Mouse (Mus musculus) heart, embryonic 11.5 days (tissue): ENCODE data around the gene Mgmt. TPM values are rescaled to one million over a fixed set of nuclear protein-coding genes. Genes with fewer than 3 reads are reported as not detected.

Experiments
- ATAC-seq: fragments of 200-750 bp; cut with Nextera tagmentation; replicated peaks from 2 replicates; pipeline ENCODE4 v1.8.0; 2017; ENCODE audit warnings: moderate library complexity; ENCODE audit not compliant: insufficient number of reproducible peaks, low FRiP score, low TSS enrichment
- H3K27ac ChIP-seq: fragments of 300-500 bp; sonication (generic); 2 replicates; pipeline ENCODE4 v1.5.1; 2014; ENCODE audit warnings: mild to moderate bottlenecking, low read depth, low read length
- H3K27me3 ChIP-seq: fragments of 300-500 bp; sonication (generic); 2 replicates; pipeline ENCODE4 v1.6.1; 2014; ENCODE audit warnings: mild to moderate bottlenecking, low read length, mixed read lengths; ENCODE audit not compliant: control insufficient read depth, insufficient read depth
- H3K36me3 ChIP-seq: fragments of 300-500 bp; sonication (generic); 2 replicates; pipeline ENCODE4 v1.6.1; 2014; ENCODE audit warnings: mild to moderate bottlenecking, low read length, moderate library complexity, mixed read lengths; ENCODE audit not compliant: control insufficient read depth, insufficient read depth
- H3K4me1 ChIP-seq: fragments of 300-500 bp; sonication (generic); 2 replicates; pipeline ENCODE4 v1.6.1; 2014; ENCODE audit warnings: low read length; ENCODE audit not compliant: control insufficient read depth, insufficient read depth
- H3K4me2 ChIP-seq: fragments of 300-500 bp; sonication (generic); 2 replicates; pipeline ENCODE4 v1.6.1; 2014; ENCODE audit warnings: mild to moderate bottlenecking, moderate library complexity
- H3K4me3 ChIP-seq: fragments of 300-500 bp; sonication (generic); 2 replicates; pipeline ENCODE4 v1.5.1; 2014; ENCODE audit warnings: low read depth, low read length
- H3K9ac ChIP-seq: fragments of 300-500 bp; sonication (generic); 2 replicates; pipeline ENCODE4 v1.6.1; 2014; ENCODE audit warnings: mild to moderate bottlenecking, low read depth, low read length, moderate library complexity
- H3K9me3 ChIP-seq: fragments of 300-500 bp; sonication (generic); replicated peaks from 2 replicates; pipeline ENCODE4 v1.6.1; 2016; ENCODE audit warnings: low read length; ENCODE audit not compliant: control insufficient read depth
- WGBS: fragments of 180-500 bp; shearing (Covaris S2); extraction: QIAGEN DNeasy Blood & Tissue Kit; methylation state at CpG from one replicate; pipeline ENCODE4 v1.1.7; 2014; ENCODE audit not compliant: insufficient replicate concordance; 5-methylcytosine and 5-hydroxymethylcytosine counted together
- polyA plus RNA-seq: library from polyadenylated mRNA; unstranded; fragments of >200 nt; fragmentation: Nextera tagmentation; extraction: Ambion mirVana; gene quantifications from 2 replicates; pipeline ENCODE4 v1.2.1, GENCODE M21; 2014

Mgmt gene
- polyA plus RNA-seq, 1 experiment from 2014 or later, result 5.6 TPM

DNA sequence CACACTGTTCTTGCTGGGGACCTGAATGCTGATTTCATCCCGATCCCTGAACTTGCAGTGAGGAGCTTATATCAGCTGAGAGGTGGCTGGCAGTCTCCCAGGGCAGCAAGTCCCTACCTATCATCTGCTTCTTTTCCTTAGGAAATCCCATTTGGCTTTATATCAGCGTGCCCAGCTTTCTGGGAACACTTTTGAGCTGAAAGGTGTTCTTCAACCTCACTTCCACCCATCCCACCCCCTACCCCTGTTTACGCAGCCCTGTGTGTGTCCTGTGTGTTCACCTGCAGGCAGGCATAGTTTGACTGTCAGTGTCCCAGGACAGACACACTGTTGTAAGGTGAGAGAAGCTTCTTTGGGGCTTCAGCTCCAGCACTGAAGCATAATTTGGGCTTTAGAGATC, 119.0 kb downstream of the Mgmt start:
- no peak overlapping the region for H3K27ac ChIP-seq
- no peaks in the 10 kb centered on the region for H3K9me3 ChIP-seq
- H3K4me1 ChIP-seq, result no peaks in the 10 kb centered on the region
- no peaks in the 10 kb centered on the region for H3K36me3 ChIP-seq
- H3K27me3 ChIP-seq, result no peaks in the 10 kb centered on the region
- no peak overlapping the region for H3K4me2 ChIP-seq
- 51% methylated on average over 3 of the region's 3 CpGs for WGBS
- no peak overlapping the region for H3K4me3 ChIP-seq
- ATAC-seq, result no peak
- H3K9ac ChIP-seq, result no peak overlapping the region

DNA sequence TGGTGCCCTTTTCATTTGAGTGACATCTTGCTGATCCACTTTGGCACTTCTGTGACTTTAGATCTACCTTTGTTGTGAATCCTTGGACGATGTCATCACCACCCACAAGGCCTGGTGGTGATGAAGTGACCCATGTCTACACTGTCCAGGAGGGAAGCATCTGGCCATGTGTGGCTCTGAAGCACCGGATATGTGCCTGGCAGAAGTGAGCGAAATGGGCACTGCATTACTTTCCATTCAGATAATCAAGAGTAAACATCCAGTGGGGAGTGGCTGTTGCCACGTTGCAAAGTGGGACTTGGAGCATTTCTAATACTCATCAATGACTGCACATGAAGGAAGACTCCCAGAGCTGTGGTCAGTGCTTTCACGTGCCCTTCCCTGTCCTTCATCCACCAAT, 124.2 kb downstream of the Mgmt start:
- Histone ChIP-seq H3K4me3 (no peak overlapping the region), H3K4me1 (no peaks in the 10 kb centered on the region), H3K9ac (no peak overlapping the region), H3K27ac (no peak overlapping the region), H3K4me2 (no peak overlapping the region), H3K9me3 (no peaks in the 10 kb centered on the region), H3K27me3 (no peaks in the 10 kb centered on the region), H3K36me3 (no peaks in the 10 kb centered on the region)
- 81% methylated on average over 5 of the region's 5 CpGs for WGBS
- no peak for ATAC-seq

DNA sequence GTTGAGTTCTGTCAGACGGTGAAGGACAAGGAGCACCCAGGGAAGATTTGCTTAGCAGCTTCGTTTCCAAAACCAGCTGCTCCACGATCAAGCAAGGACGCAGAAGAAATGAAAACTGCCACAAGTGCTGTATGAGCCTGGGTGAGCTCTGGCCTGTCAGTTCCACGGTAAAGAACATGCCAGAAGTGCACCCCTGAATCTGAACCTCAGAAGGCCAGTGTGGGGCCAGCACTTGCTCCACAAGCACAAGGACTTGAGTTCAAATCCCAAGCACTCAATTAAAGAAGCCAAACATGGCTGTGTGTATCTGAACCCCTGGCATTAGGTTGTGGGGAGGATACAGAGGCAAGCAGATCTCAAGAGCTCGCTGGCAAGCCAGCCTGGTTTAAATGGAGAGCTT, 125.8 kb downstream of the Mgmt start:
- Histone ChIP-seq H3K27ac (no peak overlapping the region), H3K9ac (no peak overlapping the region), H3K36me3 (no peaks in the 10 kb centered on the region), H3K4me1 (no peaks in the 10 kb centered on the region), H3K4me2 (no peak overlapping the region), H3K9me3 (no peaks in the 10 kb centered on the region), H3K27me3 (no peaks in the 10 kb centered on the region), H3K4me3 (no peak overlapping the region)
- ATAC-seq, result no peak
- 78% methylated on average over 6 of the region's 6 CpGs for WGBS

DNA sequence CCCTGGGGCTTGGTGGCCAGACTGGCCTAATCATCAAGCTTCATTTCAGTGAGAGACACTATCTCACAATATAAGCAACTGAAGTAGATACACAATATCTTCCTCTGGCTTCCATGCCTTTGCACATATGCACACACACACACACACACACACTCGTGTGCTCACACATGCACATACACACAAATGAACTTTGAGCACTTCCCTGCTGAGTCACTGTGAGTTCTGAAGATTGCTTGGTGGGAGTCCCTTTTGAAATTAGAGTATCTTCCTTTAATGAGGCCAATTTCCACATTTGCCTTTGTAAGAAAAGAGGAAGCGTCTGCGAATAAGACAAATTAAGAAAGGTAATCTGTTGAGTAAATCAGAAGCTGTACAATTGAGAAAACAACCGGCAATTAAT, 136.4 kb downstream of the Mgmt start:
- no peak for ATAC-seq
- Histone ChIP-seq H3K27me3 (no peaks in the 10 kb centered on the region), H3K9ac (no peak overlapping the region), H3K36me3 (no peaks in the 10 kb centered on the region), H3K4me2 (no peak overlapping the region), H3K4me3 (no peak overlapping the region), H3K4me1 (no peaks in the 10 kb centered on the region), H3K9me3 (peaks cover 6% of the 10 kb centered on the region; the same call in 1 of the 2 replicates), H3K27ac (no peak overlapping the region)
- WGBS, result 87% methylated on average over 4 of the region's 4 CpGs

DNA sequence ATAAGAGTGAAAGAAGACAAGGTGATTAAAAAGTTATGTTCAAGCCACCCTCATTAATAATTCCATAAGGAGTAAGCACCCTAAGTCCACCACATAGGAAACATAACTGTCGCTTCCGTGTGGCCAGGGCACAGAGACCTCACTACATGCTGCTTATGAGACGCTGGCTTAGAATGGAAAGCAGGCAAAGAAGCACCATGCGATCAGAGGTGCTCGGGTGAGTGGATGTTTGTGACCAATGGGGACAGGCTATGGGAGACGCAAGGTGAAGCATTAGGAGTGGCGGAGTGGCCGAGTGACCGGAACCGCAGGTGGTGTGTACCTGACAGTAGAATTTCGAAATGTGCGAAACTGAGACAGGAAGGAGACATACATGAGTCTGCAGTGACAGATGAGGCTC, 138.8 kb downstream of the Mgmt start:
- Histone ChIP-seq H3K9me3 (peaks cover 6% of the 10 kb centered on the region; the same call in 1 of the 2 replicates), H3K4me1 (no peaks in the 10 kb centered on the region), H3K4me2 (no peak overlapping the region), H3K27me3 (no peaks in the 10 kb centered on the region), H3K9ac (no peak overlapping the region), H3K36me3 (no peaks in the 10 kb centered on the region), H3K4me3 (no peak overlapping the region), H3K27ac (no peak overlapping the region)
- WGBS, result 95% methylated on average over 12 of the region's 12 CpGs
- ATAC-seq, result no peak

DNA sequence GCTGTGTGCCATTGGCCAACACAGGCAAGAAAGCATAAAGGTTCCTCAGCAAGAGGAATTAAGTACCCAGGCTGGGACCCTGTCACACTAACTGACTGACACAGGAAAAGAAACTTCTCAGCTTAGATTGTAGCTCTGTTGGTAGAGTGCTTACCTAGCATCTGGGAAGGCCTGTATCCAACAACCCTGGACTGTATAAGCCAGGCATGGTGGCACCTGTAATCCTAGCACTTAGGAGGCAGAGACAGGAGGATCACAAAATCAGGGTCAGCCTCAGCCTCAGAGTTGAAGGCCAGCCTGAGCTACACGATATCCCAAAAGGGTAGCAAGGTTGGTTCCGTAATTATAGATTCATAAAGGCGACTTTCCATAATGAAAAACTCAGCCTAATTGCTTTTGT, 140.6 kb downstream of the Mgmt start:
- WGBS, result 89% methylated on average over 3 of the region's 3 CpGs
- no peak overlapping the region for H3K27ac ChIP-seq
- no peak overlapping the region for H3K4me3 ChIP-seq
- no peaks in the 10 kb centered on the region for H3K27me3 ChIP-seq
- no peak overlapping the region for H3K4me2 ChIP-seq
- H3K36me3 ChIP-seq, result no peaks in the 10 kb centered on the region
- no peak for ATAC-seq
- H3K4me1 ChIP-seq, result 0 out of 2 replicates have a peak, but pooled peaks cover 2% of the 10 kb centered on the region
- peaks cover 3% of the 10 kb centered on the region; the same call in 1 of the 2 replicates for H3K9me3 ChIP-seq
- no peak overlapping the region for H3K9ac ChIP-seq

DNA sequence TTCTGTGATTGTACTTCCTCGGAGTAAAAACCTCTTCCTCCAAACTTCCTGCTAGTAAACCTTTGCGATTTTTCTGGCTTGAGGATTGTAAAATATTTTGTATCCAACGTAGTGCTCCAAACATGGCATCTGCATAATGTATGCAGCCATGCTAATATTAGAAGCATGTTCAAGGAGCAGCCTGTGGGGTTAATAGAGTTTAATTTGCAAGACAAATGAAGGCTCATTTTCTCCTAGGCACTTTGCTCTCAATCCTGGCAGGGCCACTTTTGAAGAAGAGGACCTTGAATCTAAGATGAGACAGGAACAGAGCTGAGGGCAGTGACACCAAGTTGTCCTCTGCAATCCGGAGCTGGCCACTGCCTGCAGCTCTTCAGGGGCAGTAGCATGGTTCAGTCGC, 141.5 kb downstream of the Mgmt start:
- Histone ChIP-seq H3K9me3 (no peaks in the 10 kb centered on the region), H3K4me2 (no peak overlapping the region), H3K27me3 (no peaks in the 10 kb centered on the region), H3K27ac (no peak overlapping the region), H3K36me3 (no peaks in the 10 kb centered on the region), H3K4me1 (0 out of 2 replicates have a peak, but pooled peaks cover 2% of the 10 kb centered on the region), H3K9ac (no peak overlapping the region), H3K4me3 (no peak overlapping the region)
- 64% methylated on average over 5 of the region's 5 CpGs for WGBS
- ATAC-seq, result no peak

DNA sequence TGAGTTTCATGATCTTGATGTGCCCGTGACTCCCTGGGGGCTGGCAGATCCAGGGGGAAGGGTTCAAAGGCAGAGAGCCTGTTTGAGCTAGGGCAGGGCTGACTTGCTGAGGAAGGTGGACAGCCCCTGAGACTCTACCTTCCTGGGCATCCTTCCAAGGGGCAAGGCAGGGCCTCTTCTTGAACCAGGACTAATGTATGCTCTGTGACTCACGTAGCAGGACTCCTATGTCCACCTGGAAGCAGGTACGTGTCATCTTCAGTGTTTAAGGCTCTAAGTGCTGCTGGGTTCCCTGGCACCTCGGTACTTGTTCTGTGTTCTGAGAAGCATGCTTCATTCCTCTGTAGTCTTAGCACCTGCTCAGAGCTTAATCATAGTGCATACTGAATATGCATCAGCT, 143.1 kb downstream of the Mgmt start:
- Histone ChIP-seq H3K9me3 (no peaks in the 10 kb centered on the region), H3K27ac (no peak overlapping the region), H3K4me2 (no peak overlapping the region), H3K4me1 (0 out of 2 replicates have a peak, but pooled peaks cover 2% of the 10 kb centered on the region), H3K9ac (no peak overlapping the region), H3K36me3 (no peaks in the 10 kb centered on the region), H3K4me3 (no peak overlapping the region), H3K27me3 (no peaks in the 10 kb centered on the region)
- WGBS, result 84% methylated on average over 4 of the region's 4 CpGs
- no peak for ATAC-seq

DNA sequence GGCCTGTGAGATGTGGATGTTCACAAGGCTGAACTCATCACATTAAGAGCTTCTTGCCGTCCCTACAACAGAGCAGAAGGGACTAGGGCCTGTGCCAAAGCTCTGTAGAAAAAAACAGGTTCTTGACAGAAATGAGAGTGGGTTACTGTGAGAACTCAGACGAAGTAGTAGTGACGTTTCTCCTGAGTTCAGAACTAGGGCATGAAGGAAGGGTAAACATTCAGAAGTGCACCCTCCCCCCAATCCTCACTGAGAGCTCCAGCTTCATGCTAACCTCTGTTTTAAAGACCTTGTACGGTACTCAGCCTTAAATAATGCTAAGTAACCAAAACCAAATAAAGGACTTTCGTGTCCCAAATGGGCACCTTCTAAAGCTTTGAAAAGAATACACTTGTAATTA, 143.5 kb downstream of the Mgmt start:
- H3K4me1 ChIP-seq, result 0 out of 2 replicates have a peak, but pooled peaks cover 2% of the 10 kb centered on the region
- no peaks in the 10 kb centered on the region for H3K27me3 ChIP-seq
- WGBS, result 64% methylated on average over 5 of the region's 5 CpGs
- no peak for ATAC-seq
- no peak overlapping the region for H3K27ac ChIP-seq
- no peak overlapping the region for H3K4me3 ChIP-seq
- H3K9ac ChIP-seq, result no peak overlapping the region
- H3K9me3 ChIP-seq, result no peaks in the 10 kb centered on the region
- no peaks in the 10 kb centered on the region for H3K36me3 ChIP-seq
- H3K4me2 ChIP-seq, result no peak overlapping the region
